Mouse (Mus musculus): ENCODE measurements around the gene Atp6v0c.
A peak's percentile ranks its signal among the peaks of the same experiment; 100 is the strongest.

Gene Atp6v0c

GRCm38 (mm10) chr17:24199252-24199651 is 29.8 kb upstream of the Atp6v0c start:
- DNase-seq (ENCODE audit: low read depth, low spot score) = no peak

- DNase-seq (ENCODE audit: low read depth, low spot score) = no peak
Measured at GRCm38 (mm10) chr17:24197032-24197824, 27.7 kb upstream of the Atp6v0c start.

- DNase-seq (ENCODE audit: low read depth, low spot score) = no peak
Measured at GRCm38 (mm10) chr17:24195349-24195748, 25.8 kb upstream of the Atp6v0c start.

- DNase-seq (ENCODE audit: low read depth, low spot score) = no peak
Measured at GRCm38 (mm10) chr17:24193769-24194168, 24.3 kb upstream of the Atp6v0c start.

- no peak for DNase-seq (ENCODE audit: low read depth, low spot score)
Measured at GRCm38 (mm10) chr17:24193268-24193667, 23.8 kb upstream of the Atp6v0c start.

GRCm38 (mm10) chr17:24192848-24193247 is 23.3 kb upstream of the Atp6v0c start:
- no peak for DNase-seq (ENCODE audit: low read depth, low spot score)

- DNase-seq (ENCODE audit: low read depth, low spot score) = no peak
Measured at GRCm38 (mm10) chr17:24191481-24191880, 22.0 kb upstream of the Atp6v0c start.

GRCm38 (mm10) chr17:24190934-24191333 is 21.4 kb upstream of the Atp6v0c start:
- DNase-seq (ENCODE audit: low read depth, low spot score) = no peak

GRCm38 (mm10) chr17:24174259-24174658 is 4.8 kb upstream of the Atp6v0c start:
- no peak for DNase-seq (ENCODE audit: low read depth, low spot score)

GRCm38 (mm10) chr17:24173423-24173822 is 3.9 kb upstream of the Atp6v0c start:
- peak; percentile 80 for DNase-seq (ENCODE audit: low read depth, low spot score)

- DNase-seq (ENCODE audit: low read depth, low spot score) = no peak
Measured at GRCm38 (mm10) chr17:24171738-24172137, 2.2 kb upstream of the Atp6v0c start.

- no peak for DNase-seq (ENCODE audit: low read depth, low spot score)
Measured at GRCm38 (mm10) chr17:24170729-24171128, 1.2 kb upstream of the Atp6v0c start.

- no peak for DNase-seq (ENCODE audit: low read depth, low spot score)
Measured at GRCm38 (mm10) chr17:24170125-24170524, 623 bp upstream of the Atp6v0c start.

- DNase-seq (ENCODE audit: low read depth, low spot score) = peak; percentile 76
Measured at GRCm38 (mm10) chr17:24168590-24169277, 768 bp downstream of the Atp6v0c start.

GRCm38 (mm10) chr17:24167891-24168505 is 1.5 kb downstream of the Atp6v0c start:
- no peak for DNase-seq (ENCODE audit: low read depth, low spot score)

GRCm38 (mm10) chr17:24167120-24167519 is 2.4 kb downstream of the Atp6v0c start:
- DNase-seq (ENCODE audit: low read depth, low spot score) = no peak

- DNase-seq (ENCODE audit: low read depth, low spot score) = no peak
Measured at GRCm38 (mm10) chr17:24164566-24165259, 4.8 kb downstream of the Atp6v0c start.

GRCm38 (mm10) chr17:24163176-24163962 is 6.1 kb downstream of the Atp6v0c start, which contains the start of gene Amdhd2:
Amdhd2 (minus strand) TSS chr17:24163766.
- DNase-seq (ENCODE audit: low read depth, low spot score) = peak; percentile 99

- DNase-seq (ENCODE audit: low read depth, low spot score) = no peak
Measured at GRCm38 (mm10) chr17:24162584-24163175, 6.8 kb downstream of the Atp6v0c start.

- no peak for DNase-seq (ENCODE audit: low read depth, low spot score)
Measured at GRCm38 (mm10) chr17:24161466-24161865, 8.0 kb downstream of the Atp6v0c start.

- no peak for DNase-seq (ENCODE audit: low read depth, low spot score)
Measured at GRCm38 (mm10) chr17:24157526-24157925, 12.0 kb downstream of the Atp6v0c start.

All from forelimb bud, embryonic 11.5 days (tissue).